Mouse (Mus musculus): ENCODE results near the gene Habp2.

Gene Habp2

GRCm38 (mm10) chr19:56363721-56364460, 77.0 kb downstream of the Habp2 start:
- no peak for DNase-seq (ENCODE audit: low spot score)

GRCm38 (mm10) chr19:56364563-56364962, 77.6 kb downstream of the Habp2 start:
- DNase-seq (ENCODE audit: low spot score): no peak

- no peak for DNase-seq (ENCODE audit: low spot score)
Measured at GRCm38 (mm10) chr19:56366168-56366567, 79.2 kb downstream of the Habp2 start.

GRCm38 (mm10) chr19:56366625-56367024, 79.7 kb downstream of the Habp2 start:
- DNase-seq (ENCODE audit: low spot score): no peak

GRCm38 (mm10) chr19:56367778-56368177, 80.8 kb downstream of the Habp2 start:
- DNase-seq (ENCODE audit: low spot score): no peak

GRCm38 (mm10) chr19:56368912-56369311, 82.0 kb downstream of the Habp2 start:
- no peak for DNase-seq (ENCODE audit: low spot score)

Data from ovary, adult 18-20 months (tissue).